Mouse (Mus musculus) MEL (cell line): ENCODE results near the gene As3mt. TPM values are rescaled to one million over a fixed set of nuclear protein-coding genes. Genes with fewer than 3 reads are reported as not detected.
A peak's percentile ranks its signal among the peaks of the same experiment; 100 is the strongest.

Experiments
- DNase-seq: peaks from one replicate; pipeline ENCODE4 v3.0.0; 2011; ENCODE audit warnings: low read depth, low spot score
- H3K27ac ChIP-seq: 2 replicates; pipeline ENCODE4 v1.5.1; 2012; ENCODE audit warnings: low read depth, mild to moderate bottlenecking, control low read depth, low read length, moderate library complexity; ENCODE audit not compliant: control insufficient read depth
- H3K27me3 ChIP-seq, 2 experiments: fragments of 150-350 bp in 1 of 2; sonication (generic) in 1 of 2; 2 replicates each; pipeline ENCODE4 v1.6.1; 2012; ENCODE audit warnings: low read length in 2 of 2, mild to moderate bottlenecking in 2 of 2, improper control_type of control experiment in 1 of 2, moderate library complexity in 1 of 2; ENCODE audit not compliant: insufficient read depth in 2 of 2, control insufficient read depth in 1 of 2
- H3K36me3 ChIP-seq, 2 experiments: 2 replicates each; pipeline ENCODE4 v1.6.1; 2012 to 2014; ENCODE audit warnings: low read length in 2 of 2, improper control_type of control experiment in 1 of 2, inconsistent platforms in 1 of 2, mild to moderate bottlenecking in 1 of 2; ENCODE audit not compliant: insufficient read depth in 2 of 2, control insufficient read depth in 1 of 2
- H3K4me1 ChIP-seq, 2 experiments: fragments of 150-350 bp in 1 of 2; sonication (generic) in 1 of 2; 2 replicates each; pipeline ENCODE4 v1.6.1; 2012; ENCODE audit warnings: low read length in 2 of 2, improper control_type of control experiment in 1 of 2, mild to moderate bottlenecking in 1 of 2; ENCODE audit not compliant: insufficient read depth in 2 of 2, control insufficient read depth in 1 of 2
- H3K4me3 ChIP-seq, 2 experiments: fragments of 150-350 bp in 1 of 2; sonication (generic) in 1 of 2; 2 replicates each; pipeline ENCODE4 v1.5.1; 2012; ENCODE audit warnings: low read depth in 2 of 2, low read length in 2 of 2, mild to moderate bottlenecking in 2 of 2, moderate library complexity in 2 of 2, control low read depth in 1 of 2, improper control_type of control experiment in 1 of 2; ENCODE audit not compliant: control insufficient read depth in 1 of 2, insufficient read depth in 1 of 2
- H3K79me2 ChIP-seq: 2 replicates; pipeline ENCODE4 v1.6.1; 2012; ENCODE audit warnings: mild to moderate bottlenecking, low read length, moderate library complexity; ENCODE audit not compliant: control insufficient read depth, poor library complexity, insufficient read depth
- H3K9ac ChIP-seq: 2 replicates; pipeline ENCODE4 v1.6.1; 2012; ENCODE audit warnings: low read depth, mild to moderate bottlenecking, control low read depth, low read length, moderate library complexity; ENCODE audit not compliant: control insufficient read depth, poor library complexity, severe bottlenecking
- H3K9me3 ChIP-seq: fragments of 150-350 bp; sonication (generic); replicated peaks from 2 replicates; pipeline ENCODE4 v1.6.1; 2012; ENCODE audit warnings: mild to moderate bottlenecking, low read length, improper control_type of control experiment, moderate library complexity; ENCODE audit not compliant: insufficient read depth
- BHLHE40 ChIP-seq: IDR thresholded peaks from 2 replicates; pipeline ENCODE4 v1.6.1; 2012; ENCODE audit warnings: low read depth, mild to moderate bottlenecking, inconsistent platforms, low read length, improper control_type of control experiment, borderline replicate concordance
- CHD2 ChIP-seq: IDR thresholded peaks from 2 replicates; pipeline ENCODE4 v1.6.1; 2011; ENCODE audit warnings: low read length, improper control_type of control experiment
- CTCF ChIP-seq, 3 experiments: IDR thresholded peaks in 2 of 3; conservative IDR thresholded peaks in 1 of 3; 2 replicates each; pipeline ENCODE4 v1.5.1; 2011 to 2012; ENCODE audit warnings: low read length in 3 of 3, low read depth in 2 of 3, mild to moderate bottlenecking in 2 of 3, improper control_type of control experiment in 1 of 3, inconsistent platforms in 1 of 3, mixed read lengths in 1 of 3, moderate library complexity in 1 of 3; ENCODE audit not compliant: control insufficient read depth in 1 of 3, insufficient read depth in 1 of 3, poor library complexity in 1 of 3, severe bottlenecking in 1 of 3
- E2F4 ChIP-seq: IDR thresholded peaks from 2 replicates; pipeline ENCODE4 v1.6.1; 2011; ENCODE audit warnings: low read depth, low read length, improper control_type of control experiment, borderline replicate concordance
- ELF1 ChIP-seq: IDR thresholded peaks from 2 replicates; pipeline ENCODE4 v1.6.1; 2014; ENCODE audit warnings: low read depth, mild to moderate bottlenecking, inconsistent platforms, low read length, improper control_type of control experiment, moderate library complexity
- EP300 ChIP-seq, 2 experiments: IDR thresholded peaks; 2 replicates each; pipeline ENCODE4 v1.6.1; 2011; ENCODE audit warnings: improper control_type of control experiment in 2 of 2, low read length in 2 of 2, low read depth in 1 of 2, mild to moderate bottlenecking in 1 of 2
- ETS1 ChIP-seq: IDR thresholded peaks from 2 replicates; pipeline ENCODE4 v1.6.1; 2012; ENCODE audit warnings: low read depth, mild to moderate bottlenecking, inconsistent platforms, low read length, improper control_type of control experiment, moderate library complexity
- GABPA ChIP-seq: IDR thresholded peaks from 2 replicates; pipeline ENCODE4 v1.6.1; 2012; ENCODE audit warnings: low read depth, mild to moderate bottlenecking, inconsistent platforms, low read length, improper control_type of control experiment, moderate library complexity
- HCFC1 ChIP-seq: IDR thresholded peaks from 2 replicates; pipeline ENCODE4 v1.6.1; 2012; ENCODE audit warnings: low read depth, mild to moderate bottlenecking, inconsistent platforms, low read length, improper control_type of control experiment, moderate library complexity
- JUND ChIP-seq: IDR thresholded peaks from 2 replicates; pipeline ENCODE4 v1.6.1; 2011; ENCODE audit warnings: low read depth, mild to moderate bottlenecking, improper control_type of control experiment, low read length
- KAT2A ChIP-seq: conservative IDR thresholded peaks from 2 replicates; pipeline ENCODE4 v1.6.1; 2012; ENCODE audit warnings: low read depth, low read length, improper control_type of control experiment, inconsistent platforms
- MAFK ChIP-seq: IDR thresholded peaks from 2 replicates; pipeline ENCODE4 v1.6.1; 2011; ENCODE audit warnings: low read depth, mild to moderate bottlenecking, low read length, improper control_type of control experiment, borderline replicate concordance
- MAX ChIP-seq: IDR thresholded peaks from 2 replicates; pipeline ENCODE4 v1.6.1; 2011; ENCODE audit warnings: low read length, improper control_type of control experiment
- MAZ ChIP-seq: IDR thresholded peaks from 2 replicates; pipeline ENCODE4 v1.6.1; 2012; ENCODE audit warnings: low read depth, mild to moderate bottlenecking, inconsistent platforms, low read length, improper control_type of control experiment
- MXI1 ChIP-seq: IDR thresholded peaks from 2 replicates; pipeline ENCODE4 v1.6.1; 2011; ENCODE audit warnings: mild to moderate bottlenecking, low read depth, low read length, improper control_type of control experiment
- MYB ChIP-seq: IDR thresholded peaks from 2 replicates; pipeline ENCODE4 v1.6.1; 2011; ENCODE audit warnings: mild to moderate bottlenecking, low read depth, low read length, improper control_type of control experiment
- MYC ChIP-seq: IDR thresholded peaks from 2 replicates; pipeline ENCODE4 v1.6.1; 2011; ENCODE audit warnings: low read depth, mild to moderate bottlenecking, low read length, improper control_type of control experiment, moderate library complexity
- NELFE ChIP-seq: IDR thresholded peaks from 2 replicates; pipeline ENCODE4 v1.6.1; 2011; ENCODE audit warnings: low read depth, low read length, improper control_type of control experiment
- NRF1 ChIP-seq: IDR thresholded peaks from 2 replicates; pipeline ENCODE4 v1.6.1; 2014; ENCODE audit warnings: low read depth, mild to moderate bottlenecking, inconsistent platforms, low read length, improper control_type of control experiment, moderate library complexity; ENCODE audit not compliant: poor library complexity, insufficient read depth, severe bottlenecking
- POLR2A ChIP-seq, 2 experiments: IDR thresholded peaks; 2 replicates each; pipeline ENCODE4 v1.6.1; 2011 to 2012; ENCODE audit warnings: low read length in 2 of 2, mild to moderate bottlenecking in 2 of 2, control low read depth in 1 of 2, improper control_type of control experiment in 1 of 2, low read depth in 1 of 2, moderate library complexity in 1 of 2; ENCODE audit not compliant: control insufficient read depth in 1 of 2, insufficient read depth in 1 of 2, poor library complexity in 1 of 2
- POLR2AphosphoS2 ChIP-seq: IDR thresholded peaks from 2 replicates; pipeline ENCODE4 v1.6.1; 2011; ENCODE audit warnings: low read length, improper control_type of control experiment
- RAD21 ChIP-seq: IDR thresholded peaks from 2 replicates; pipeline ENCODE4 v1.6.1; 2011; ENCODE audit warnings: mild to moderate bottlenecking, low read depth, low read length, improper control_type of control experiment
- RCOR1 ChIP-seq: IDR thresholded peaks from 2 replicates; pipeline ENCODE4 v1.6.1; 2012; ENCODE audit warnings: low read depth, mild to moderate bottlenecking, inconsistent platforms, low read length, improper control_type of control experiment
- SIN3A ChIP-seq: IDR thresholded peaks from 2 replicates; pipeline ENCODE4 v1.6.1; 2012; ENCODE audit warnings: low read length, improper control_type of control experiment, inconsistent platforms
- SMC3 ChIP-seq: IDR thresholded peaks from 2 replicates; pipeline ENCODE4 v1.6.1; 2011; ENCODE audit warnings: low read depth, low read length, improper control_type of control experiment
- TAL1 ChIP-seq: IDR thresholded peaks from 2 replicates; pipeline ENCODE4 v1.6.1; 2012; ENCODE audit warnings: mild to moderate bottlenecking, inconsistent platforms, low read length, moderate library complexity, mixed read lengths
- TBP ChIP-seq: IDR thresholded peaks from 2 replicates; pipeline ENCODE4 v1.8.0; 2011; ENCODE audit warnings: low read depth, low read length, improper control_type of control experiment
- TCF12 ChIP-seq: IDR thresholded peaks from 2 replicates; pipeline ENCODE4 v1.6.1; 2014; ENCODE audit warnings: low read depth, mild to moderate bottlenecking, inconsistent platforms, low read length, improper control_type of control experiment, moderate library complexity
- UBTF ChIP-seq: IDR thresholded peaks from 2 replicates; pipeline ENCODE4 v1.6.1; 2012; ENCODE audit warnings: low read depth, mild to moderate bottlenecking, inconsistent platforms, low read length, improper control_type of control experiment, moderate library complexity, borderline replicate concordance; ENCODE audit not compliant: insufficient read depth
- USF1 ChIP-seq: IDR thresholded peaks from 2 replicates; pipeline ENCODE4 v1.6.1; 2014; ENCODE audit warnings: low read depth, mild to moderate bottlenecking, inconsistent platforms, low read length, improper control_type of control experiment, moderate library complexity
- USF2 ChIP-seq, 2 experiments: IDR thresholded peaks; 2 replicates each; pipeline ENCODE4 v1.6.1; 2011 to 2012; ENCODE audit warnings: improper control_type of control experiment in 2 of 2, low read length in 2 of 2, borderline replicate concordance in 1 of 2, inconsistent platforms in 1 of 2, low read depth in 1 of 2, mild to moderate bottlenecking in 1 of 2; ENCODE audit not compliant: insufficient read depth in 1 of 2
- ZC3H11A ChIP-seq: IDR thresholded peaks from 2 replicates; pipeline ENCODE4 v1.6.1; 2012; ENCODE audit warnings: low read depth, mild to moderate bottlenecking, inconsistent platforms, low read length, improper control_type of control experiment
- ZKSCAN1 ChIP-seq: IDR thresholded peaks from 2 replicates; pipeline ENCODE4 v1.6.1; 2012; ENCODE audit warnings: low read depth, mild to moderate bottlenecking, inconsistent platforms, low read length, improper control_type of control experiment, moderate library complexity
- ZMIZ1 ChIP-seq: IDR thresholded peaks from 2 replicates; pipeline ENCODE4 v1.6.1; 2012; ENCODE audit warnings: low read depth, mild to moderate bottlenecking, inconsistent platforms, low read length, improper control_type of control experiment, moderate library complexity
- ZNF384 ChIP-seq: IDR thresholded peaks from 2 replicates; pipeline ENCODE4 v1.6.1; 2012; ENCODE audit warnings: low read depth, mild to moderate bottlenecking, inconsistent platforms, low read length, improper control_type of control experiment
- polyA plus RNA-seq, 2 experiments: library from polyadenylated mRNA; stranded (reverse) in 1 of 2; unstranded in 1 of 2; fragments of >175 nt in 1 of 2; fragments of >200 nt in 1 of 2; gene quantifications; 2 replicates each; pipeline versions ENCODE4 v1.2.1 to v1.2.4; 2012; ENCODE audit warnings: low replicate concordance in 2 of 2, low read depth in 1 of 2; ENCODE audit not compliant: insufficient read length in 2 of 2, insufficient read depth in 1 of 2, missing spikeins in 1 of 2
- total RNA-seq: library from RNA; depleted of rRNA; stranded (reverse); fragments of 300-350 nt; gene quantifications from 2 replicates; pipeline ENCODE4 v1.2.3, GENCODE M21; 2012

The As3mt gene
- total and polyA plus RNA-seq, 3 experiments: 17.0 to 52.2 TPM; not detected in 1

DNA sequence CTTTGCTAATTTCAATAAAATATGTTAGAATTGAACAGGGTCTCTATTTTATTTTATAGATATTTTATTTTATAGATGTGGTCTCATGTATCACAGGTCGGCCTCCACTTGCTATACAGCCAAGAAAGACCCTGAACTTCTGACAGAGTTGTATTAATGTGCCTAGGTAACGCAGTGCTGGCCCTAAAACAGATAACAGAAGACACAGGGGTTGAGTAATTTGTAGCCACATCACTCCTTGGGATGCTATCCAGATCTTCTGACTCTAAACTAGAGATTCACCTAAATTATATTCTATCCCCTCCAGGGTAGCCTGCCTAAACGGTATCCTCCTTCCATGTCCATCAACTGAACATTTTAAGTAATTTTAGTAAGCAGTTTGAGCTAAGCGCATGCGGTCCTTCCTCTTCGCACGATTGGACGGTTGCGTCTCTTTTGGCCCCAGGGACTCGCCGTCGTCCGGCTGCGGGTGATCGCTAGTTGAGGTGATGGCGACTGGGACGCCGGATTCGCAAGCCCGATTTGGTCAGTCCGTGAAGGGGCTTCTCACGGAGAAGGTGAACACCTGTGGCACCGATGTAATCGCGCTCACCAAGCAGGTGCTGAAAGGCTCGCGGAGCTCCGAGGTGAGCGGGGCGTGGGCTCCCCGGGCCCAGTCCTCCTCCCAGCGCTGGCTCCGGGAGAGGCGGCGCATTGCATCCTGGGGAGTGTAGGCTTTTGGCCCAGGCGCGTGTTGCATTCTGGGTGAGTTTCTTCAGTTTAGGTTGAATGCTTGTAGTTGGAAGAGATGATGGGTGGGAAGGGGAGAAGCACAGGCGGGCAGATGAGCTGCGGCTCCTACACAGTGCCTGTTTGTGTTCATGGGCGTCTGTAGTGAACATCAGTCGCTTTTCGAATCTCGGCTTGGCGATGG is 17.5 kb upstream of the As3mt start, which contains the start of gene Borcs7:
Gene Borcs7 (plus strand): TSS at position 447 of the 913 bp plus-strand sequence.
- peaks cover 0 to 21% of the 10 kb centered on the region in 2 experiments; a peak in 2 of 4 replicates for H3K36me3 ChIP-seq
- H3K4me1 ChIP-seq: peaks cover 9 to 29% of the 10 kb centered on the region in 2 experiments
- no peak for TF ChIP-seq RCOR1
- TF ChIP-seq BHLHE40: no peak
- TF ChIP-seq USF1: peak; percentile 43; the same call in 1 of the 2 replicates
- no peak for TF ChIP-seq CHD2
- 0 out of 2 replicates have a peak, but pooled peaks have one; percentile 10 for TF ChIP-seq SMC3
- no peak for TF ChIP-seq UBTF
- peak; percentile 89 for TF ChIP-seq NELFE
- no peak for TF ChIP-seq ZKSCAN1
- TF ChIP-seq ETS1: 0 out of 2 replicates have a peak, but pooled peaks have one; percentile 40
- TF ChIP-seq CTCF (IDR thresholded peaks at IDR 0.05 in 2 of 3, conservative IDR thresholded peaks at IDR 0.05 in 1 of 3; ENCODE audit: control insufficient read depth in 1 of 3, insufficient read depth in 1 of 3, low read depth in 2 of 3, low read length in 3 of 3, poor library complexity in 1 of 3, severe bottlenecking in 1 of 3): no peak
- TF ChIP-seq POLR2AphosphoS2: no peak; the same call in 1 of the 2 replicates
- TF ChIP-seq MAZ: peak; percentile 79
- TF ChIP-seq MAFK: no peak
- peak; percentile 80 for TF ChIP-seq KAT2A
- TF ChIP-seq ZMIZ1: peak; percentile 82
- no peak for TF ChIP-seq GABPA
- TF ChIP-seq NRF1: peak; percentile 68
- no peak for TF ChIP-seq ZC3H11A
- no peak; a peak in 1 of 4 replicates for TF ChIP-seq EP300 (IDR thresholded peaks at IDR 0.05; ENCODE audit: low read depth in 1 of 2, low read length in 2 of 2)
- no peak for TF ChIP-seq USF2 (IDR thresholded peaks at IDR 0.05; ENCODE audit: borderline replicate concordance in 1 of 2, insufficient read depth in 1 of 2, low read depth in 1 of 2, low read length in 2 of 2)
- TF ChIP-seq MAX: peak; percentile 81
- TF ChIP-seq TCF12: peak; percentile 69
- peak; percentile 84 for TF ChIP-seq ELF1
- TF ChIP-seq MYC: peak; percentile 97
- TF ChIP-seq SIN3A: peak; percentile 91
- TF ChIP-seq JUND: no peak
- peak; percentile 14; the same call in 1 of the 2 replicates for TF ChIP-seq ZNF384
- no peak for TF ChIP-seq RAD21
- TF ChIP-seq POLR2A (IDR thresholded peaks at IDR 0.05; ENCODE audit: control insufficient read depth in 1 of 2, insufficient read depth in 1 of 2, low read depth in 1 of 2, low read length in 2 of 2, poor library complexity in 1 of 2): peak; percentile 95 to 97
- peak; percentile 93 for TF ChIP-seq HCFC1
- TF ChIP-seq E2F4: no peak
- TF ChIP-seq TAL1: no peak
- no peak for TF ChIP-seq MYB
- TF ChIP-seq TBP: peak; percentile 77
- peak; percentile 60; the same call in 1 of the 2 replicates for TF ChIP-seq MXI1

More for the DNA sequence above, 17.5 kb upstream of the As3mt start, which contains the start of gene Borcs7:
- H3K27ac ChIP-seq: peak within 1 kb of the TSS; percentile 83
- peak within 1 kb of the TSS; percentile 71 to 93 for H3K4me3 ChIP-seq
- H3K79me2 ChIP-seq: peaks cover 5% of the 10 kb centered on the region
- no peaks in the 10 kb centered on the region for H3K9me3 ChIP-seq
- no peaks in the 10 kb centered on the region for H3K27me3 ChIP-seq
- peak; percentile 97 for DNase-seq
- peak within 1 kb of the TSS; percentile 90 for H3K9ac ChIP-seq
